Mouse (Mus musculus) retina, adult 2 months (tissue): ENCODE data around the gene Papola.
"Not testable (repeated sequence)": the region's sequence is repeated elsewhere in the genome, so short reads cannot be mapped to it uniquely, and the experiment has no call there.

Experiments
- DNase-seq: peaks from one replicate; pipeline ENCODE4 v3.0.0-alpha.2; 2012; ENCODE audit warnings: low read depth, low spot score

Gene Papola

DNA sequence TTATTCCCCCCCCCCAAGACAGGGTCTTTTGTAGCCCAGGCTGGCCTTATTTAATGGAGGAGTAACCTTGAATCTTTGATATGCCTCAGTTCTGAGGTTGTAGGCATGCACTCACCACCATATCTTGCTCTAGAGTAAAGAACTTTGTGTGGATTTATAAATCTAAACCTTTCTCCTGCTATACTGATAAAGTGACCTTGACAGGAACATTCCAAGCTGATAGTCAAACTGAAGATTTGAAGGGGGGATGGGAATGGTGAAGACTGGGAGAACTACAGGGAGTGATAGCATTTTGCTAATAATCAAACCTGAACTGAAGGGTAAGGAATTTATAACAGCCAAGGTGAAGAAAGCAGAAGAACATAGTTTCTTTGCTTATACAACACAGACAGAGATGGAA is 13.5 kb downstream of the Papola start:
- no peak for DNase-seq

GRCm38 (mm10) chr12:105805790-105806189 is 21.3 kb downstream of the Papola start:
- no peak for DNase-seq

GRCm38 (mm10) chr12:105806205-105806604 is 21.7 kb downstream of the Papola start:
- no peak for DNase-seq

GRCm38 (mm10) chr12:105807416-105807815 is 22.9 kb downstream of the Papola start:
- no peak for DNase-seq

- no peak for DNase-seq
These were observed 24.5 kb downstream of the Papola start for GRCm38 (mm10) chr12:105808945-105809344.

- DNase-seq = no peak
These were observed 26.1 kb downstream of the Papola start for GRCm38 (mm10) chr12:105810608-105811007.

GRCm38 (mm10) chr12:105813957-105814356 is 29.5 kb downstream of the Papola start:
- no peak for DNase-seq

DNA sequence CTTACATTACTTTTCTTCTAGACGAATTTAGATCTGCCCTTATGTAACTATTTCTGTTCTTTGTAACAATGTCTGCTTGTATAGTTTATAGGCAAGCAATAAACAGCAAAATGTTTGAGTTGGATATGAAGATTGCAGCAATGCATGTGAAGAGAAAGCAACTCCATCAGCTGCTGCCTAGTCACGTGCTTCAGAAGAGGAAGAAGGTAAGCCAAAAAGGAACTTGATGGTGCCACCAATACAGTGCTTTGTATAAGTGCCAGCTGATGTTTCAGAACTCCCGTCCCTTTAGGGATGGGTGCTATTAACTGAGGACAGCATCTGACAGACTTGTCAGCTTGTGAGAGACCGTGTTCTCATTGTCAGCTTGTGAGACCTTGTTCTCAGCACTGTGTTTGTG is 39.0 kb downstream of the Papola start:
- no peak for DNase-seq

- DNase-seq = no peak
These were observed 40.2 kb downstream of the Papola start for GRCm38 (mm10) chr12:105824743-105825142.

GRCm38 (mm10) chr12:105825266-105825665 is 40.8 kb downstream of the Papola start:
- DNase-seq = no peak

DNA sequence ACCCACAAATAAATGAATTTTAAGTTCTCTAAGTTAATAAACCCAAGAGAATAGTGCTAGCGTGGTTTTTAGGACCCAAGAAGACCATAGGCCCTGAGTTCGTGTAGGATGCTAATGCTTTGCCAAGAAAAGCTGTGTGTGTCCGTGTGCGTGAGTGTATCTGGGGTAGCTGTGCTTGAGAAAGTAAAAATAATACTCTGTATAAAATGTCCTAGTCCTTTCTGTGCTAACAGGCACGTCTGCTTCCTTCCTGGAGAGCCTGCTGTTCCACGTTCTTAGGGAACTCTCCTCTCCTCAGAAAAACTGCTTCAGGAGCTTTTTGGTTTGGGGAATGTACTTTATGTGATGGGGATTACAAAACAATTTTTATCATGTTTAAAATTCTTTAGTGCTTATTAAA is 48.0 kb downstream of the Papola start:
- DNase-seq = no peak

DNA sequence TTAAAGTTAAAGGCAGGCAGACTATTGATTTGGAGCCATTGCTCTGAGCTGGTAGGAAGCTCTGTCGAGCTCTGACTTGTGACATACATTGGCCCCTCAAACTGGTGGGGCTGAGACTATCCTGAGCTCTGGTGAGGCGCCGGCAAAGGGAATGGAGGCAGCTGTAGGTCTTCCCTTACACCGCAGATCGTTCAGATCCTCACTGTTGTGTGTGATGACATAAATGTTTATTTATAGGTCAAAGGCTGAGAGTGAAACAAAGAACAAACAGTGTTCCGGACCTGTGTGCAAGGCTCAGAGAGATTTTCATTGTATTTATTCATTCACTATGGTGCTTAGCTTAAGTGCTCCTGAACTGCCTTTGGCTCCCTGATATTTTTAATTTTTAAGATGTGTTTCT is 50.4 kb downstream of the Papola start:
- no peak for DNase-seq

DNA sequence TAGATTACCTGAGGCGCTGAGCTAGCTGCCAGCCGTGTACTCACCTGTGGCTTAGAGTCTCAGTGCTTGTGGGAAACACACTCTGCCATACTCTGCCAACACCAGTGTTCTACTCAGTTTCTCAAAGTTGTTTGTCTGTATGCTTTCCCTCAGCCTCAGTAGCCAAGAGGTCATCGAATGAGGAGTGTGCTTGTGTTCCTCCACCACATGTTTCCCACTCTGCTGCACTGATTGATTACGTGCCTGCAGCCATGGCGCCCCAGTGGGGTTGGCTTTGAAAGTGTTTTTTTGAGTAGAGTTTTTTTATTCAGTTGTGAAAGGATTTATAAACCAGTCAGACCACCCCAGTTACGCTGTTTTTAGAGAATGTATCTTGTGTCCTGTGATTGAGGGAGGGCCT is 51.1 kb downstream of the Papola start:
- no peak for DNase-seq

DNA sequence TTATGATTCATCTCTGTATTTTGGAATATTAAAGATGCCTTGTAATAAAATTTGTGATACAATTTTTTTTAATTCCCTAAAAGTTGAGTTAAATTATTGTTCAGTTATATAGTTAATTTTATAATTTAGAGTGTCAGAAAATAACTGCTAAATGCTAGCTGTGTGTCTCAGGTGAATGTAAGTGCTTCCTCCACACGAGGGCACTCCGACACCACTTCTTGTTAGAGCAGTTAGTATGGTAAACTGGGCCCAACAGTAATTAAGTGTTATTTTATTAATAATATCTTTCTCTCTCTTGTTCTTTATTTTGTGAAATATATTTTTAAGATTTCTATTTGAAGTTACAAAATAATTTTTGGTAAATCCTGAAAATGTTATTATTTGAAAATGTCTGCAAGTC is 51.7 kb downstream of the Papola start:
- no peak for DNase-seq

DNA sequence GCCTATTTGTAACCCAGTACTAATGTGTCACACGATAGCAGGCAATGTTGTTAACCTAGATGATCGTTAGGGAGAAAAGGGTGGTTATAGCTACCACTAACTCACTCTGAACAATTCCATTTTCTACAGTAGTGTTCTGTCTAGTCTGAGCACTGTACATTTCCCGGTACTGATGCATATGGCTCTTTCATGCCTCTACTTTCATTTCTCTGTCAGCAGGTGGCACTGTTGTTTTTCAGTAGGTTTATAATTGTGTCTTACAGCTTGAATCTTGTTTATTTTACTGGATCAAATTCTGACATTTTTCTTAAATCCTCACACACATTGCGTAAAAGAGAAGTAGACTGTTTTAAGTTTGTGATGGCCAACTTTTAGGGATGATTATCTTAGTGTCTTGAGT is 54.6 kb downstream of the Papola start:
- no peak for DNase-seq

DNA sequence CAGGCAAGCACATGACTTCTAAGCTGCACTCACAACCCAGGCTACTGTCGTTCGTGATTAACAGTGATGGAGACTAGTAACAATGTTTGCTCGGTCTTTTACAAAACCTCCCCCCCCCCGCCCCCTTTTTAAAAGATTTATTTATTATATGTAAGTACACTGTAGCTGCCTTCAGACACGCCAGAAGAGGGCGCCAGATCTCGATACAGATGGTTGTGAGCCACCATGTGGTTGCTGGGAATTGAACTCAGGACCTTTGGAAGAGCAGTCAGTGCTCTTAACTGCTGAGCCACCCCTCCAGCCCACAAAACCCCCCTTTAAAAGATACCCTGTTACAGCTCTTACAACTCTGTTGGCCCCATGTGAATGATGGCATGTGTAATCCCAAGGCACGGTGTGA is 56.1 kb downstream of the Papola start:
- not testable (repeated sequence) for DNase-seq

- no peak for DNase-seq
These were observed 58.9 kb downstream of the Papola start for GRCm38 (mm10) chr12:105843243-105844005.

- DNase-seq = no peak
These were observed 59.9 kb downstream of the Papola start for GRCm38 (mm10) chr12:105844406-105844805.

- no peak for DNase-seq
These were observed 64.6 kb downstream of the Papola start for GRCm38 (mm10) chr12:105849102-105849501.

GRCm38 (mm10) chr12:105850675-105851074 is 66.2 kb downstream of the Papola start:
- DNase-seq = no peak

DNA sequence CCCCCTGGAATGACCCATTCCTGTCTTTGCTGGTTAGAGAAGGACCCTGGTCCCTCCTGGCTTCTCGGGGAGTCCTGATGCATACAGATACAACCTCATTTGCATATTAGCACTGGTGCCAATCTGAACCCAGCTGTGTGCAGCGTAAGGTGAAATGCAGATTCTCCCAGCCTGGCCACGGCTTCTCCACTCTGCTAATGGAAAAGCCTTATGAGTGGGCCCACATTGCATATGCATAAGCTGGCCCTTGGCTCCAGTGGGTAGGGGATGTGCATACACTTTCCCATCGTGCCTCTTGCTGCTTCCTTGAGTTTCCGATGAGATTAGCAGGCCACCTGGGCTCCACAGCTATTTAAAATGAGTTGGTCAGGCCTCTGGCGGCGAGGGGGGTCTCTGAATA is 68.3 kb downstream of the Papola start:
- no peak for DNase-seq

GRCm38 (mm10) chr12:105854639-105855038 is 70.1 kb downstream of the Papola start:
- no peak for DNase-seq

DNA sequence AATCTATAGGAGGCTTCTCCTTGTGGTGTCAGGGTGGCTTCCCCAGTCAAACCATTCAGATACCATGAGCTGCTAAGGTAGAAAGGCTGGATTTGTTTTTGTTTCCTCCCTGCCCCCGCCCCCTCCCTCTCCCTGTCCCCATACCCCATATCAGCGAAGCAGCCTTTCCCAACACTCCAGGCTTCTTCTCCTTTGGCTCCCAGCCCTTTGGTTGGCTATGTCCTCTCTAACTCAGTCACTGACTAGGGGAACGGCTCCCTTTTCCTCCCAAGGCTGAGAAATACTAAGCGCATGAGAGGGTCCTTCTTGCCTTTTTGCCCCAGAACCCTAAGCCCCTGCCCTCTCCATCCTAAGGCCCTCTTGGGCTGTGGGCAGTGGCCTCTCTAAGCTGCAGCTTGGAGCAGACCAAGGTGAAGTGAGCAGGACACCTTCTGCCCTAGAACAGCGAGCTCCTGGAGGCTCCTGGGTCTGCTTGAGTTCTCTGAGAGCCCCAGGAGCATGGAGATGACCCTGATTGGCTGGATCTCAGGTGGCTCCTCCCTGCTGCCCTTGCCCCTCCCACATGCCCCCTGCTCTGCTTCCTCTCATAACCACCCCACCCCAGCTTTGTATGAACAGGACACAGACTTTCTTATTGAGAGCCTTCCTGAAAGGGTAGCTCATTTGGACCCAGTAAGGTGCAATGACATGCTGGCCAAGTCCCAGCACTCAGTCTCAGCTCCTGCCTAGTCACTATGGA is 73.6 kb downstream of the Papola start:
- DNase-seq = no peak
